Mouse (Mus musculus): ENCODE measurements at regions not wholly inside any gene's neighbourhood (a gene's known extent, or its start where the extent isn't known, plus 50 kb on each side); places are given as distances from the start of the nearest gene placed in this dataset.

DNA sequence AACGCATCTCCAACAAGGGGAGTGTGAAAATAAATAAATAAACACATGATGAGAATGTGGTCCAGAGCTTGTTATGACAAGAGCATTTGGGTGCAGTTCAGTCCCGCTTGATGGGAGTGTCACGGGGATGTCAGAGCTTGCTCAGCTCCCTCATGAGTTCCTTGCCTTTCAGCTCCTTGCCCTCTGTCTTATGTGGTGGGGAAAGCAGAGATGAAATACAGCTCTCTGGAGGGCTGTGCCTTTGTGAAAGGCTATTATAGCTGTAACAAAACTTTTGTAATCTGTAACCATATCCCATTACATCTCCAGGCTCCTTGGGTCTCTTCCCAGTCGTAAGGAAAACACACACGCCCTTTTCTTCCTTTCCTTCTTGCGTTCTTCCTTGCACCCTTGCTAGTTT, 103.0 kb upstream of the Tnp1 start:
- TF ChIP-seq POLR2A (IDR thresholded peaks at IDR 0.05; ENCODE audit: borderline replicate concordance, insufficient read depth, low read length) (no peak), CTCF (IDR thresholded peaks at IDR 0.05; ENCODE audit: borderline replicate concordance, insufficient read depth, low read depth, low read length) (no peak)

Data from cerebellum, adult 2 months (tissue).